Mouse (Mus musculus): ENCODE results near the gene Gm47996. TPM values are rescaled to one million over a fixed set of nuclear protein-coding genes. Genes with fewer than 3 reads are reported as not detected.
A peak's percentile ranks its signal among the peaks of the same experiment; 100 is the strongest.
"Not testable (repeated sequence)": the region's sequence is repeated elsewhere in the genome, so short reads cannot be mapped to it uniquely, and the experiment has no call there.

Gene Gm47996
- polyA plus RNA-seq, 1 experiment from 2014 or later, result not detected

GRCm38 (mm10) chr1:151186879-151187424, 23.0 kb upstream of the Gm47996 start:
- H3K36me3 ChIP-seq; H3K27me3 ChIP-seq (replicated peaks); H3K4me3 ChIP-seq (replicated peaks); H3K27ac ChIP-seq; H3K9ac ChIP-seq; H3K4me1 ChIP-seq; H3K9me3 ChIP-seq; ATAC-seq (ENCODE audit: insufficient read depth, low FRiP score, low read depth); H3K4me2 ChIP-seq: not testable (repeated sequence)
- WGBS, result 74% methylated on average over 4 of the region's 4 CpGs

- Histone ChIP-seq H3K27me3 (replicated peaks) (no peaks in the 10 kb centered on the region), H3K4me3 (replicated peaks) (no peak overlapping the region), H3K36me3 (no peaks in the 10 kb centered on the region), H3K9ac (no peak overlapping the region), H3K4me1 (no peaks in the 10 kb centered on the region), H3K9me3 (no peaks in the 10 kb centered on the region), H3K27ac (no peak overlapping the region), H3K4me2 (no peak overlapping the region)
- no peak for ATAC-seq (ENCODE audit: insufficient read depth, low FRiP score, low read depth)
- 86% methylated on average over 4 of the region's 4 CpGs for WGBS
Measured at GRCm38 (mm10) chr1:151188469-151188868, 21.5 kb upstream of the Gm47996 start.

GRCm38 (mm10) chr1:151192075-151192474, 17.9 kb upstream of the Gm47996 start, which contains the start of gene Gm8947:
Gene Gm8947 (plus strand): TSS chr1:151192376.
- not testable (repeated sequence) for H3K36me3 ChIP-seq; H3K27me3 ChIP-seq (replicated peaks); H3K4me3 ChIP-seq (replicated peaks); H3K9ac ChIP-seq; H3K9me3 ChIP-seq; H3K4me1 ChIP-seq; ATAC-seq (ENCODE audit: insufficient read depth, low FRiP score, low read depth); H3K4me2 ChIP-seq; H3K27ac ChIP-seq
- WGBS, result 92% methylated on average over 2 of the region's 7 CpGs

- ATAC-seq (ENCODE audit: insufficient read depth, low FRiP score, low read depth); H3K4me2 ChIP-seq; H3K9ac ChIP-seq: not testable (repeated sequence)
Measured at GRCm38 (mm10) chr1:151192739-151193138, 17.2 kb upstream of the Gm47996 start.

GRCm38 (mm10) chr1:151195986-151196385, 13.9 kb upstream of the Gm47996 start:
- H3K4me3 ChIP-seq (replicated peaks); H3K9ac ChIP-seq; H3K27ac ChIP-seq; H3K36me3 ChIP-seq; H3K27me3 ChIP-seq (replicated peaks); H3K4me1 ChIP-seq; H3K4me2 ChIP-seq; ATAC-seq (ENCODE audit: insufficient read depth, low FRiP score, low read depth); H3K9me3 ChIP-seq: not testable (repeated sequence)
- 64% methylated on average over 4 of the region's 4 CpGs for WGBS

More at GRCm38 (mm10) chr1:151192739-151193138, 17.2 kb upstream of the Gm47996 start:
- not testable (repeated sequence) for H3K27ac ChIP-seq; H3K9me3 ChIP-seq; H3K4me1 ChIP-seq; H3K36me3 ChIP-seq; H3K27me3 ChIP-seq (replicated peaks); H3K4me3 ChIP-seq (replicated peaks)
- WGBS, result 91% methylated on average over 15 of the region's 15 CpGs

GRCm38 (mm10) chr1:151196690-151197089, 13.2 kb upstream of the Gm47996 start:
- H3K36me3 ChIP-seq; H3K27me3 ChIP-seq (replicated peaks); H3K9ac ChIP-seq; H3K4me1 ChIP-seq; H3K4me2 ChIP-seq; ATAC-seq (ENCODE audit: insufficient read depth, low FRiP score, low read depth); H3K9me3 ChIP-seq; H3K27ac ChIP-seq; H3K4me3 ChIP-seq (replicated peaks): not testable (repeated sequence)
- 75% methylated on average over 3 of the region's 3 CpGs for WGBS

- H3K9me3 ChIP-seq; H3K9ac ChIP-seq; H3K4me1 ChIP-seq; H3K4me3 ChIP-seq (replicated peaks); H3K27me3 ChIP-seq (replicated peaks); H3K4me2 ChIP-seq; H3K27ac ChIP-seq; H3K36me3 ChIP-seq; ATAC-seq (ENCODE audit: insufficient read depth, low FRiP score, low read depth): not testable (repeated sequence)
- WGBS, result 69% methylated on average over 3 of the region's 4 CpGs
Measured at GRCm38 (mm10) chr1:151198120-151198519, 11.8 kb upstream of the Gm47996 start, which contains the start of gene Gm47995. Gene Gm47995 (plus strand): TSS chr1:151198448.

- not testable (repeated sequence) for H3K9ac ChIP-seq; H3K27me3 ChIP-seq (replicated peaks); H3K36me3 ChIP-seq; H3K4me1 ChIP-seq; H3K4me3 ChIP-seq (replicated peaks); H3K4me2 ChIP-seq; ATAC-seq (ENCODE audit: insufficient read depth, low FRiP score, low read depth); H3K9me3 ChIP-seq; H3K27ac ChIP-seq
Measured at GRCm38 (mm10) chr1:151200620-151201019, 9.3 kb upstream of the Gm47996 start.

GRCm38 (mm10) chr1:151202771-151203170, 7.2 kb upstream of the Gm47996 start:
- not testable (repeated sequence) for H3K4me2 ChIP-seq; H3K4me1 ChIP-seq; H3K27me3 ChIP-seq (replicated peaks); H3K9me3 ChIP-seq; H3K4me3 ChIP-seq (replicated peaks); H3K36me3 ChIP-seq; H3K9ac ChIP-seq; H3K27ac ChIP-seq
- WGBS, result 68% methylated on average over 4 of the region's 5 CpGs
- peak; percentile 50; the same call in 1 of the 2 replicates for ATAC-seq (ENCODE audit: insufficient read depth, low FRiP score, low read depth)

GRCm38 (mm10) chr1:151203818-151204217, 6.1 kb upstream of the Gm47996 start, which contains the start of gene 3110040M04Rik:
Gene 3110040M04Rik (plus strand): TSS chr1:151204121.
- not testable (repeated sequence) for H3K4me3 ChIP-seq (replicated peaks); H3K27me3 ChIP-seq (replicated peaks); H3K36me3 ChIP-seq; ATAC-seq (ENCODE audit: insufficient read depth, low FRiP score, low read depth); H3K27ac ChIP-seq; H3K4me2 ChIP-seq; H3K4me1 ChIP-seq; H3K9me3 ChIP-seq; H3K9ac ChIP-seq
- WGBS, result no CpG with 5 or more reads among the region's 6 CpGs

- not testable (repeated sequence) for H3K9ac ChIP-seq; H3K4me2 ChIP-seq; H3K27me3 ChIP-seq (replicated peaks); H3K4me3 ChIP-seq (replicated peaks); H3K27ac ChIP-seq; H3K4me1 ChIP-seq; H3K36me3 ChIP-seq; H3K9me3 ChIP-seq
- ATAC-seq (ENCODE audit: insufficient read depth, low FRiP score, low read depth), result peak; percentile 43; the same call in 1 of the 2 replicates
- 72% methylated on average over 4 of the region's 5 CpGs for WGBS
Measured at GRCm38 (mm10) chr1:151208493-151208892, 1.4 kb upstream of the Gm47996 start.

- ATAC-seq (ENCODE audit: insufficient read depth, low FRiP score, low read depth); H3K4me1 ChIP-seq; H3K27me3 ChIP-seq (replicated peaks); H3K9ac ChIP-seq; H3K4me2 ChIP-seq; H3K4me3 ChIP-seq (replicated peaks); H3K27ac ChIP-seq; H3K36me3 ChIP-seq; H3K9me3 ChIP-seq: not testable (repeated sequence)
Measured at GRCm38 (mm10) chr1:151208944-151209343, 987 bp upstream of the Gm47996 start.

- not testable (repeated sequence) for H3K9ac ChIP-seq; H3K27me3 ChIP-seq (replicated peaks); H3K4me1 ChIP-seq; H3K4me2 ChIP-seq; H3K27ac ChIP-seq; H3K4me3 ChIP-seq (replicated peaks); ATAC-seq (ENCODE audit: insufficient read depth, low FRiP score, low read depth); H3K9me3 ChIP-seq; H3K36me3 ChIP-seq
- 79% methylated on average over 5 of the region's 5 CpGs for WGBS
Measured at GRCm38 (mm10) chr1:151211666-151212065, 1.7 kb downstream of the Gm47996 start.

Measured in stomach, embryonic 15.5 days (tissue).